Mouse (Mus musculus) cerebellum, postnatal 25 days (tissue): Measurements from ENCODE around the gene Taf5.

ENCODE experiments used
- DNase-seq, 2 experiments: peaks; one replicate each; pipeline ENCODE4 v3.0.0; 2021; ENCODE audit warnings: mixed read lengths in 2 of 2

Taf5 gene

GRCm38 (mm10) chr19:47067096-47067882 is at the start of gene Taf5:
Gene Taf5, plus strand, starts transcription at chr19:47067746.
- DNase-seq: peak; percentile 97 to 98

- DNase-seq: peak in 1 of 2 experiments; percentile 40
These were observed 49.7 kb upstream of the Taf5 start for GRCm38 (mm10) chr19:47017831-47018230.

- DNase-seq: no peak
These were observed 49.2 kb upstream of the Taf5 start for GRCm38 (mm10) chr19:47018330-47018729.

- DNase-seq: peak; percentile 39 to 41
These were observed 48.2 kb upstream of the Taf5 start for GRCm38 (mm10) chr19:47019326-47019725.

- DNase-seq: no peak
These were observed 44.8 kb upstream of the Taf5 start for GRCm38 (mm10) chr19:47022709-47023108.

- no peak for DNase-seq
These were observed 44.0 kb upstream of the Taf5 start for GRCm38 (mm10) chr19:47023546-47023945.

- no peak for DNase-seq
These were observed 42.6 kb upstream of the Taf5 start for GRCm38 (mm10) chr19:47024954-47025353.

GRCm38 (mm10) chr19:47026513-47026912 is 41.0 kb upstream of the Taf5 start:
- DNase-seq: no peak

GRCm38 (mm10) chr19:47029796-47030195 is 37.8 kb upstream of the Taf5 start:
- no peak for DNase-seq

- no peak for DNase-seq
These were observed 35.8 kb upstream of the Taf5 start for GRCm38 (mm10) chr19:47031770-47032169.

GRCm38 (mm10) chr19:47034916-47035315 is 32.6 kb upstream of the Taf5 start:
- DNase-seq: no peak

GRCm38 (mm10) chr19:47036596-47036995 is 30.9 kb upstream of the Taf5 start:
- DNase-seq: no peak

- no peak for DNase-seq
These were observed 26.6 kb upstream of the Taf5 start for GRCm38 (mm10) chr19:47040720-47041473.

- DNase-seq: no peak
These were observed 23.9 kb upstream of the Taf5 start for GRCm38 (mm10) chr19:47043608-47044007.

- DNase-seq: no peak
These were observed 21.2 kb upstream of the Taf5 start for GRCm38 (mm10) chr19:47046343-47046742.

GRCm38 (mm10) chr19:47047236-47047833 is 20.2 kb upstream of the Taf5 start:
- no peak for DNase-seq

GRCm38 (mm10) chr19:47049061-47049460 is 18.5 kb upstream of the Taf5 start:
- no peak for DNase-seq

GRCm38 (mm10) chr19:47049840-47050239 is 17.7 kb upstream of the Taf5 start:
- peak in 1 of 2 experiments; percentile 9 for DNase-seq

GRCm38 (mm10) chr19:47050271-47051032 is 17.1 kb upstream of the Taf5 start, which contains the start of gene Pcgf6:
Gene Pcgf6, minus strand, starts transcription at chr19:47050906.
- DNase-seq: peak; percentile 92 to 94

GRCm38 (mm10) chr19:47052927-47053326 is 14.6 kb upstream of the Taf5 start:
- no peak for DNase-seq

- no peak for DNase-seq
These were observed 14.1 kb upstream of the Taf5 start for GRCm38 (mm10) chr19:47053471-47053870.

GRCm38 (mm10) chr19:47057684-47058083 is 9.9 kb upstream of the Taf5 start:
- no peak for DNase-seq

GRCm38 (mm10) chr19:47065860-47066259 is 1.7 kb upstream of the Taf5 start:
- no peak for DNase-seq
